Mouse (Mus musculus): Measurements from ENCODE around the gene Hoxd4. TPM values are rescaled to one million over a fixed set of nuclear protein-coding genes. Genes with fewer than 3 reads are reported as not detected.

Gene Hoxd4
- polyA plus RNA-seq, 1 experiment from 2014 or later: not detected

GRCm38 (mm10) chr2:74703720-74704392 is 7.9 kb upstream of the Hoxd4 start:
- no peak overlapping the region for H3K4me3 ChIP-seq
- no peaks in the 10 kb centered on the region for H3K36me3 ChIP-seq
- peaks cover 10% of the 10 kb centered on the region for H3K4me1 ChIP-seq
- no peaks in the 10 kb centered on the region for H3K9me3 ChIP-seq
- no peak overlapping the region for H3K4me2 ChIP-seq
- H3K9ac ChIP-seq: no peak overlapping the region
- no peak overlapping the region for H3K27ac ChIP-seq
- H3K27me3 ChIP-seq: peaks cover 99% of the 10 kb centered on the region
- no peak for ATAC-seq (ENCODE audit: insufficient number of reproducible peaks, insufficient read depth, low FRiP score, low TSS enrichment, low read depth)
- 2% methylated on average over 26 of the region's 26 CpGs for WGBS

GRCm38 (mm10) chr2:74704393-74704998 is 7.2 kb upstream of the Hoxd4 start, which contains the start of gene Hoxd8:
TSS of gene Hoxd8 (plus strand) at chr2:74704615.
- Histone ChIP-seq H3K4me2 (peak within 1 kb of the TSS; percentile 75), H3K36me3 (no peaks in the 10 kb centered on the region), H3K9me3 (no peaks in the 10 kb centered on the region), H3K9ac (peak within 1 kb of the TSS; percentile 60), H3K27ac (no peak within 1 kb of the TSS; the same call in 1 of the 2 replicates), H3K4me3 (peak within 1 kb of the TSS; percentile 48), H3K4me1 (peaks cover 10% of the 10 kb centered on the region), H3K27me3 (peaks cover 99% of the 10 kb centered on the region)
- no peak for ATAC-seq (ENCODE audit: insufficient number of reproducible peaks, insufficient read depth, low FRiP score, low TSS enrichment, low read depth)
- WGBS: under 1% methylated on average over 40 of the region's 52 CpGs

GRCm38 (mm10) chr2:74704999-74705466 is 6.7 kb upstream of the Hoxd4 start:
- Histone ChIP-seq H3K36me3 (no peaks in the 10 kb centered on the region), H3K4me3 (peak overlapping the region; percentile 48), H3K9ac (peak overlapping the region; percentile 60), H3K4me2 (peak overlapping the region; percentile 75), H3K27ac (no peak overlapping the region; the same call in 1 of the 2 replicates), H3K9me3 (no peaks in the 10 kb centered on the region), H3K4me1 (peaks cover 10% of the 10 kb centered on the region), H3K27me3 (peaks cover 99% of the 10 kb centered on the region)
- under 1% methylated on average over 53 of the region's 66 CpGs for WGBS
- ATAC-seq (ENCODE audit: insufficient number of reproducible peaks, insufficient read depth, low FRiP score, low TSS enrichment, low read depth): no peak

GRCm38 (mm10) chr2:74705467-74706089 is 6.2 kb upstream of the Hoxd4 start:
- no peaks in the 10 kb centered on the region for H3K9me3 ChIP-seq
- H3K4me3 ChIP-seq: peak overlapping the region; percentile 48
- H3K27ac ChIP-seq: no peak overlapping the region
- ATAC-seq (ENCODE audit: insufficient number of reproducible peaks, insufficient read depth, low FRiP score, low TSS enrichment, low read depth): no peak
- peaks cover 10% of the 10 kb centered on the region for H3K4me1 ChIP-seq
- H3K9ac ChIP-seq: peak overlapping the region; percentile 60
- no peaks in the 10 kb centered on the region for H3K36me3 ChIP-seq
- peak overlapping the region; percentile 75 for H3K4me2 ChIP-seq
- WGBS: under 1% methylated on average over 78 of the region's 85 CpGs
- H3K27me3 ChIP-seq: peaks cover 99% of the 10 kb centered on the region

- H3K4me3 ChIP-seq: no peak overlapping the region
- no peak overlapping the region for H3K9ac ChIP-seq
- ATAC-seq (ENCODE audit: insufficient number of reproducible peaks, insufficient read depth, low FRiP score, low TSS enrichment, low read depth): no peak
- no peaks in the 10 kb centered on the region for H3K9me3 ChIP-seq
- 4% methylated on average over 13 of the region's 13 CpGs for WGBS
- H3K36me3 ChIP-seq: no peaks in the 10 kb centered on the region
- no peak overlapping the region for H3K4me2 ChIP-seq
- H3K27ac ChIP-seq: no peak overlapping the region
- peaks cover 10% of the 10 kb centered on the region for H3K4me1 ChIP-seq
- H3K27me3 ChIP-seq: peaks cover 99% of the 10 kb centered on the region
Measured at GRCm38 (mm10) chr2:74706393-74706960, 5.3 kb upstream of the Hoxd4 start.

GRCm38 (mm10) chr2:74707599-74707998 is 4.1 kb upstream of the Hoxd4 start:
- H3K4me1 ChIP-seq: peaks cover 17% of the 10 kb centered on the region
- WGBS: 9% methylated on average over 7 of the region's 7 CpGs
- H3K4me2 ChIP-seq: no peak overlapping the region
- H3K27me3 ChIP-seq: peaks cover 99% of the 10 kb centered on the region
- no peaks in the 10 kb centered on the region for H3K36me3 ChIP-seq
- H3K9ac ChIP-seq: no peak overlapping the region
- no peaks in the 10 kb centered on the region for H3K9me3 ChIP-seq
- no peak for ATAC-seq (ENCODE audit: insufficient number of reproducible peaks, insufficient read depth, low FRiP score, low TSS enrichment, low read depth)
- no peak overlapping the region for H3K4me3 ChIP-seq
- H3K27ac ChIP-seq: no peak overlapping the region

- no peak for ATAC-seq (ENCODE audit: insufficient number of reproducible peaks, insufficient read depth, low FRiP score, low TSS enrichment, low read depth)
- Histone ChIP-seq H3K9me3 (no peaks in the 10 kb centered on the region), H3K36me3 (no peaks in the 10 kb centered on the region), H3K27me3 (peaks cover 99% of the 10 kb centered on the region), H3K4me3 (no peak overlapping the region), H3K4me1 (peaks cover 17% of the 10 kb centered on the region), H3K9ac (no peak overlapping the region), H3K27ac (no peak overlapping the region), H3K4me2 (no peak overlapping the region)
- WGBS: 6% methylated on average over 4 of the region's 4 CpGs
Measured at GRCm38 (mm10) chr2:74708676-74709075, 3.1 kb upstream of the Hoxd4 start.

- Histone ChIP-seq H3K4me2 (no peak overlapping the region), H3K9ac (no peak overlapping the region), H3K36me3 (no peaks in the 10 kb centered on the region), H3K27me3 (peaks cover 99% of the 10 kb centered on the region), H3K9me3 (no peaks in the 10 kb centered on the region), H3K4me1 (peaks cover 14% of the 10 kb centered on the region), H3K27ac (no peak overlapping the region), H3K4me3 (no peak overlapping the region)
- WGBS: 5% methylated on average over 5 of the region's 5 CpGs
- no peak for ATAC-seq (ENCODE audit: insufficient number of reproducible peaks, insufficient read depth, low FRiP score, low TSS enrichment, low read depth)
Measured at GRCm38 (mm10) chr2:74709465-74710419, 2.0 kb upstream of the Hoxd4 start.

- Histone ChIP-seq H3K9me3 (no peaks in the 10 kb centered on the region), H3K27ac (no peak overlapping the region), H3K4me3 (no peak overlapping the region), H3K36me3 (no peaks in the 10 kb centered on the region), H3K9ac (no peak overlapping the region), H3K4me1 (peaks cover 16% of the 10 kb centered on the region), H3K27me3 (peaks cover 99% of the 10 kb centered on the region), H3K4me2 (no peak overlapping the region)
- under 1% methylated on average over 16 of the region's 16 CpGs for whole genome bisulfite sequencing
- ATAC-seq (ENCODE audit: insufficient number of reproducible peaks, insufficient read depth, low FRiP score, low TSS enrichment, low read depth): no peak
Measured at GRCm38 (mm10) chr2:74710929-74711543, 693 bp upstream of the Hoxd4 start.

- H3K27me3 ChIP-seq: peaks cover 100% of the 10 kb centered on the region
- WGBS: 4% methylated on average over 19 of the region's 19 CpGs
- no peaks in the 10 kb centered on the region for H3K36me3 ChIP-seq
Measured at GRCm38 (mm10) chr2:74713239-74714150, 1.8 kb downstream of the Hoxd4 start.

More at GRCm38 (mm10) chr2:74713239-74714150, 1.8 kb downstream of the Hoxd4 start:
- Histone ChIP-seq H3K27ac (no peak overlapping the region), H3K4me2 (no peak overlapping the region), H3K4me3 (no peak overlapping the region), H3K9me3 (no peaks in the 10 kb centered on the region), H3K9ac (no peak overlapping the region), H3K4me1 (peaks cover 19% of the 10 kb centered on the region)
- no peak for ATAC-seq (ENCODE audit: insufficient number of reproducible peaks, insufficient read depth, low FRiP score, low TSS enrichment, low read depth)
